Mouse (Mus musculus): ENCODE measurements around the gene Col17a1. TPM values are rescaled to one million over a fixed set of nuclear protein-coding genes. Genes with fewer than 3 reads are reported as not detected.

The Col17a1 gene
- polyA plus RNA-seq, 1 experiment from 2014 or later, result 0.08 TPM

- Histone ChIP-seq H3K4me3 (ENCODE audit: low read depth, low read length) (no peak overlapping the region), H3K9ac (ENCODE audit: low read depth, low read length) (no peak overlapping the region), H3K27ac (ENCODE audit: low read length) (no peak overlapping the region), H3K4me2 (ENCODE audit: low read depth, low read length) (no peak overlapping the region), H3K9me3 (replicated peaks; ENCODE audit: control insufficient read depth, low read length) (no peaks in the 10 kb centered on the region), H3K4me1 (ENCODE audit: control insufficient read depth, low read depth, low read length) (no peaks in the 10 kb centered on the region), H3K36me3 (ENCODE audit: control insufficient read depth, insufficient read depth) (no peaks in the 10 kb centered on the region), H3K27me3 (ENCODE audit: control insufficient read depth, insufficient read depth, low read depth, low read length) (no peaks in the 10 kb centered on the region)
- 69% methylated on average over 9 of the region's 9 CpGs for WGBS (ENCODE audit: insufficient replicate concordance)
- ATAC-seq (ENCODE audit: low read depth), result no peak
These were observed 21.6 kb upstream of the Col17a1 start for GRCm38 (mm10) chr19:47713457-47713856.

DNA sequence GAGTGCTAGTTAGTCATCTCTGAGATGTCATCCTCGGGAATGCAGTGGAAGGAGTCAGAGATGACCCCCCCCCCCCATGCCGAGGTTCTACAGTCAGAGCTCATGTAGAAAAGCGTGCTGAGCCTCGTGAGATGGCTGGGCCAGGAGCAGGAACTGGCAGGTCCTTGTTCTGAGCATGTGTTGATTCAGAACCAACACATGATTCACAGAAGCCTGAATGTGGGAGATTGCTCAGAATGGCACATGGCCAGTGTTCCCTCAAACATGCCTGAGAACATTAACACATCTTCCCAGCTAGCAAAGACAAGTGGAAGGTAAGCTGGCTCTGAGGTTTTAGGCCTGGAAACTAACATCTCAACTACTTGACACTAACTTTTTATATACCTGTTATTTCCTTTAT, 18.5 kb upstream of the Col17a1 start:
- no peak for ATAC-seq (ENCODE audit: low read depth)
- H3K27ac ChIP-seq (ENCODE audit: low read length), result no peak overlapping the region
- H3K9me3 ChIP-seq (replicated peaks; ENCODE audit: control insufficient read depth, low read length), result no peaks in the 10 kb centered on the region
- no peaks in the 10 kb centered on the region for H3K4me1 ChIP-seq (ENCODE audit: control insufficient read depth, low read depth, low read length)
- no peaks in the 10 kb centered on the region for H3K36me3 ChIP-seq (ENCODE audit: control insufficient read depth, insufficient read depth)
- H3K4me2 ChIP-seq (ENCODE audit: low read depth, low read length), result no peak overlapping the region
- no peak overlapping the region for H3K4me3 ChIP-seq (ENCODE audit: low read depth, low read length)
- H3K27me3 ChIP-seq (ENCODE audit: control insufficient read depth, insufficient read depth, low read depth, low read length), result no peaks in the 10 kb centered on the region
- WGBS (ENCODE audit: insufficient replicate concordance), result 54% methylated on average over 4 of the region's 4 CpGs
- H3K9ac ChIP-seq (ENCODE audit: low read depth, low read length), result no peak overlapping the region

DNA sequence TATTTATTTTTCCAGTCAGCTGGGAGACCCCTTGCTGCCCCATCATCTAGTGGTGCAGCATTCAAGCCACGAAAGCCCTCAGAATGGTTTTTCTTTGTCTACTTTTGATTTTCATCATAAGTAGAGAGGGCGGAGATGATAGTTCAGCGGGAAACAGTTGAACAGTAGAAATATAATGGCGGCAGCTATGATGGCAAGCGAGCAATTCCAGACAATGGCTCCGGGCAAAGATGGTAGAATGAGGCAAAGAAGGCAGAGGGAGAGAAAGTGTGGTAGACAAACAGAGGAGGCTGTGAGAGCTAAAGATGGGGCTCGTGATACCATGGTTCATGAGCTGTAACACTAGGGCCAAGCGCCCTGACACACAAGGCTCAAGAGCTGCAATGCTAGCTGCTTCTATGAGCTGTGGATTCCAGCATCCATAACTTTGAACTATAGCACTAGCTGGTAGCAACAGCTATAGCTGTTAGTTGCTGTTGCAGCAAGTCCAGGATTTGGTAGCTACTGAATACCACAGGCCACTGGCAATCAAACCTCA, 13.9 kb upstream of the Col17a1 start:
- WGBS (ENCODE audit: insufficient replicate concordance), result 71% methylated on average over 8 of the region's 8 CpGs

GRCm38 (mm10) chr19:47705080-47705771, 13.3 kb upstream of the Col17a1 start:
- ATAC-seq (ENCODE audit: low read depth), result no peak
- Histone ChIP-seq H3K4me1 (ENCODE audit: control insufficient read depth, low read depth, low read length) (no peaks in the 10 kb centered on the region), H3K9me3 (replicated peaks; ENCODE audit: control insufficient read depth, low read length) (no peaks in the 10 kb centered on the region), H3K36me3 (ENCODE audit: control insufficient read depth, insufficient read depth) (no peaks in the 10 kb centered on the region), H3K27ac (ENCODE audit: low read length) (no peak overlapping the region), H3K4me3 (ENCODE audit: low read depth, low read length) (no peak overlapping the region), H3K9ac (ENCODE audit: low read depth, low read length) (no peak overlapping the region), H3K27me3 (ENCODE audit: control insufficient read depth, insufficient read depth, low read depth, low read length) (no peaks in the 10 kb centered on the region), H3K4me2 (ENCODE audit: low read depth, low read length) (peak overlapping the region; percentile 10; the same call in 1 of the 2 replicates)
- 52% methylated on average over 13 of the region's 13 CpGs for WGBS (ENCODE audit: insufficient replicate concordance)

More for the DNA sequence above, 13.9 kb upstream of the Col17a1 start:
- no peak overlapping the region for H3K4me3 ChIP-seq (ENCODE audit: low read depth, low read length)
- H3K4me2 ChIP-seq (ENCODE audit: low read depth, low read length), result no peak overlapping the region
- H3K27ac ChIP-seq (ENCODE audit: low read length), result no peak overlapping the region
- ATAC-seq (ENCODE audit: low read depth), result no peak
- no peaks in the 10 kb centered on the region for H3K27me3 ChIP-seq (ENCODE audit: control insufficient read depth, insufficient read depth, low read depth, low read length)
- H3K4me1 ChIP-seq (ENCODE audit: control insufficient read depth, low read depth, low read length), result no peaks in the 10 kb centered on the region
- H3K36me3 ChIP-seq (ENCODE audit: control insufficient read depth, insufficient read depth), result no peaks in the 10 kb centered on the region
- H3K9ac ChIP-seq (ENCODE audit: low read depth, low read length), result no peak overlapping the region
- no peaks in the 10 kb centered on the region for H3K9me3 ChIP-seq (replicated peaks; ENCODE audit: control insufficient read depth, low read length)

GRCm38 (mm10) chr19:47700509-47700908, 8.6 kb upstream of the Col17a1 start:
- no peaks in the 10 kb centered on the region for H3K27me3 ChIP-seq (ENCODE audit: control insufficient read depth, insufficient read depth, low read depth, low read length)
- H3K4me1 ChIP-seq (ENCODE audit: control insufficient read depth, low read depth, low read length), result no peaks in the 10 kb centered on the region
- no peak overlapping the region for H3K27ac ChIP-seq (ENCODE audit: low read length)
- 64% methylated on average over 8 of the region's 8 CpGs for whole genome bisulfite sequencing (ENCODE audit: insufficient replicate concordance)
- no peaks in the 10 kb centered on the region for H3K9me3 ChIP-seq (replicated peaks; ENCODE audit: control insufficient read depth, low read length)
- H3K4me2 ChIP-seq (ENCODE audit: low read depth, low read length), result no peak overlapping the region
- no peak overlapping the region for H3K4me3 ChIP-seq (ENCODE audit: low read depth, low read length)
- ATAC-seq (ENCODE audit: low read depth), result no peak
- H3K9ac ChIP-seq (ENCODE audit: low read depth, low read length), result no peak overlapping the region
- no peaks in the 10 kb centered on the region for H3K36me3 ChIP-seq (ENCODE audit: control insufficient read depth, insufficient read depth)

DNA sequence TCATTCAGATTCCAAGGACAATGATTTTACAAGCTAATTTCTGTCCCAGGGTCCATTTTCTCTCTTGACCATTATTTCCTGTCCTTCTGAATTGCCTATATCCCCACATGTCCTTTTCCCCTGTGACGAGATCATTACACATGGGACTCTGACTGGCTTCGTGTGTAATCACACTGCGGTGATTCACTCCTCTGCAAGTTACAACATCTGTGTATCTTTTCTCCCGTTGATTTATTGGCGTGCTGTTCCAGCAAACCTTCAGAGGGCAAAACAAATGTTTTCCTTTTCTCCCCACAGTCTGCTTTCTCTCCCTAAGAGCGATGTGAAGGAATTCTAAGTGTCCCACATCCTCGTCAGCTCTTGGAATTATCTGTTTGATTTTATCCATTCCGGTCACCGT, 7.8 kb upstream of the Col17a1 start:
- 56% methylated on average over 9 of the region's 9 CpGs for WGBS (ENCODE audit: insufficient replicate concordance)
- Histone ChIP-seq H3K9me3 (replicated peaks; ENCODE audit: control insufficient read depth, low read length) (no peaks in the 10 kb centered on the region), H3K27me3 (ENCODE audit: control insufficient read depth, insufficient read depth, low read depth, low read length) (no peaks in the 10 kb centered on the region), H3K9ac (ENCODE audit: low read depth, low read length) (no peak overlapping the region), H3K36me3 (ENCODE audit: control insufficient read depth, insufficient read depth) (no peaks in the 10 kb centered on the region), H3K4me3 (ENCODE audit: low read depth, low read length) (no peak overlapping the region), H3K27ac (ENCODE audit: low read length) (no peak overlapping the region), H3K4me1 (ENCODE audit: control insufficient read depth, low read depth, low read length) (no peaks in the 10 kb centered on the region), H3K4me2 (ENCODE audit: low read depth, low read length) (no peak overlapping the region)
- ATAC-seq (ENCODE audit: low read depth), result no peak

DNA sequence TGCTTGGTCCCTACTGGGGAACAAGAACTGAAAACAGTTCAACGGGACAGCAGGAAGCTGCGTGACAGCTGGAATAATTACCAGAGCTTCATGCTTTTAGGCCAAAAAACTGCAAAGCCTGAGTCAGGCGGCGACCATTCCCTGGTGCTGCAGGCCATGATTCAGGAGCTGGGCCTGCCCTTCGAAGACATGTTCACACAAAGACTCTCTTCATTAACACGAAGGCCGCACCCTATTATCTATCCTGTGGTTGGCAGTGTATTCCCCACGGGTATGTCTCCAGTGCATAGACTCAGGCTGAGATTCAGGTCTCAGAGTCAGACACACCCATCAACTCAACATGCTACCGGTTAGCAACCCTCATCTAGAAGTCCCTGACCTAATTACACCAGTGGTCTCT, 6.4 kb upstream of the Col17a1 start:
- no peaks in the 10 kb centered on the region for H3K36me3 ChIP-seq (ENCODE audit: control insufficient read depth, insufficient read depth)
- no peaks in the 10 kb centered on the region for H3K27me3 ChIP-seq (ENCODE audit: control insufficient read depth, insufficient read depth, low read depth, low read length)
- ATAC-seq (ENCODE audit: low read depth), result no peak
- no peaks in the 10 kb centered on the region for H3K9me3 ChIP-seq (replicated peaks; ENCODE audit: control insufficient read depth, low read length)
- no peaks in the 10 kb centered on the region for H3K4me1 ChIP-seq (ENCODE audit: control insufficient read depth, low read depth, low read length)
- no peak overlapping the region for H3K27ac ChIP-seq (ENCODE audit: low read length)
- no peak overlapping the region for H3K4me3 ChIP-seq (ENCODE audit: low read depth, low read length)
- no peak overlapping the region for H3K4me2 ChIP-seq (ENCODE audit: low read depth, low read length)
- 46% methylated on average over 9 of the region's 9 CpGs for WGBS (ENCODE audit: insufficient replicate concordance)
- H3K9ac ChIP-seq (ENCODE audit: low read depth, low read length), result no peak overlapping the region

DNA sequence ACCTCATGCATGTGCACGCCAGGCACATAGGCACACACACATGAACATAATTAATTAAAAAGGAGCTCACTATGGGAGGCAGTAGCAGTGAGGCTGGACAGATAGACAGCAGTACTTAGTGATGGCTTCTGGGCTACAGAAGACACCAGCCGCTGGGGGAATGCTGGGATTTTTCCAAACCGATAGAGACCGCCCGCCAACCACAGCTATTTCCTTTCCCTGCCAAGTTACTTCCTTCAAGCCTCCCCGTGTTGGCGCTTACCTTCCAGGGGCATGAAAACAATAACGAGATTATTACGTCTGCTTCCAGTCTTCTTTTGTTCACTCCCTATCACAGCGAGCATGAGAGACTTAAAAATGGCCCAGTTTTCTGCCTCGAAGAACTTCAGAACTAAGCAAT, 5.2 kb upstream of the Col17a1 start:
- no peaks in the 10 kb centered on the region for H3K36me3 ChIP-seq (ENCODE audit: control insufficient read depth, insufficient read depth)
- H3K9ac ChIP-seq (ENCODE audit: low read depth, low read length), result no peak overlapping the region
- no peaks in the 10 kb centered on the region for H3K9me3 ChIP-seq (replicated peaks; ENCODE audit: control insufficient read depth, low read length)
- H3K4me3 ChIP-seq (ENCODE audit: low read depth, low read length), result no peak overlapping the region
- no peak overlapping the region for H3K4me2 ChIP-seq (ENCODE audit: low read depth, low read length)
- no peaks in the 10 kb centered on the region for H3K4me1 ChIP-seq (ENCODE audit: control insufficient read depth, low read depth, low read length)
- no peaks in the 10 kb centered on the region for H3K27me3 ChIP-seq (ENCODE audit: control insufficient read depth, insufficient read depth, low read depth, low read length)
- 36% methylated on average over 11 of the region's 11 CpGs for WGBS (ENCODE audit: insufficient replicate concordance)
- no peak for ATAC-seq (ENCODE audit: low read depth)
- H3K27ac ChIP-seq (ENCODE audit: low read length), result no peak overlapping the region

- Histone ChIP-seq H3K27ac (ENCODE audit: low read length) (no peak overlapping the region), H3K4me1 (ENCODE audit: control insufficient read depth, low read depth, low read length) (no peaks in the 10 kb centered on the region), H3K9ac (ENCODE audit: low read depth, low read length) (no peak overlapping the region), H3K4me2 (ENCODE audit: low read depth, low read length) (no peak overlapping the region), H3K36me3 (ENCODE audit: control insufficient read depth, insufficient read depth) (no peaks in the 10 kb centered on the region), H3K9me3 (replicated peaks; ENCODE audit: control insufficient read depth, low read length) (no peaks in the 10 kb centered on the region), H3K4me3 (ENCODE audit: low read depth, low read length) (no peak overlapping the region), H3K27me3 (ENCODE audit: control insufficient read depth, insufficient read depth, low read depth, low read length) (no peaks in the 10 kb centered on the region)
- WGBS (ENCODE audit: insufficient replicate concordance), result 78% methylated on average over 8 of the region's 8 CpGs
- ATAC-seq (ENCODE audit: low read depth), result no peak
These were observed 4.5 kb upstream of the Col17a1 start for GRCm38 (mm10) chr19:47696411-47696810.

Data from liver, embryonic 16.5 days (tissue).